Mouse (Mus musculus): ENCODE results near the gene Gm6040.

DNA sequence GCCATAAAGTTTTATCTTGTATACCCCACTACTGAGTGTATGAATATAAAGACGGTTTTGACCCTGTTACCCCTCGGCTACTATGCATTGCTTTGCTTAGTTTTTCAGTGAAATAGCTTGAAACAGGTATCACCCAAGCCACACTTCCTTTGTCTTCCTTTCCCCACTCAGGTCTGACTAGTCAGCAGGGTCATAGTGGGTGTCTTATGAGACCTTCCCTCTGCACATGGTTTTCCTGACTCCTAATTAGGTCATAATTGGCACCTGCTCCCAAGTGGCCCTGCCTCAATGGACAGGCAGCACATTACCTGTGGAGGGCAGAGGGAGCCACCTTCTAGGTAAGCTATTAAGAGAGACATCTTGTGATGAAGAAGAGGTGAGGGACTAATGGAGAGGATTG is 29.5 kb downstream of the Gm6040 start, which contains the start of gene Defb33:
- TF ChIP-seq CTCF (conservative IDR thresholded peaks at IDR 0.05; ENCODE audit: low read length), result no peak
- TF ChIP-seq POU5F1 (IDR thresholded peaks at IDR 0.05; ENCODE audit: borderline replicate concordance, low read length), result no peak

Measured in E14TG2a.4 (cell line).